Mouse (Mus musculus): ENCODE data around the gene Dbndd2. TPM values are rescaled to one million over a fixed set of nuclear protein-coding genes. Genes with fewer than 3 reads are reported as not detected.

Dbndd2 gene
- total RNA-seq, 1 experiment = 4.2 TPM

- in situ Hi-C loops (cut with MboI; ENCODE audit: low sequenced_read_pairs in 2 of 2, unreplicated experiment in 2 of 2) = no loop called here
- TF ChIP-seq MAFK (IDR thresholded peaks at IDR 0.05; ENCODE audit: insufficient read depth, low read depth, low read length) (no peak), ZC3H11A (IDR thresholded peaks at IDR 0.05; ENCODE audit: borderline replicate concordance, low read depth, low read length) (no peak), HCFC1 (IDR thresholded peaks at IDR 0.05; ENCODE audit: borderline replicate concordance, insufficient read depth, low read length) (no peak), ZNF384 (IDR thresholded peaks at IDR 0.05; ENCODE audit: low read depth, low read length) (no peak), CHD2 (IDR thresholded peaks at IDR 0.05; ENCODE audit: low read depth, low read length) (no peak)
- Histone ChIP-seq H3K4me1 (ENCODE audit: control insufficient read depth in 2 of 2, insufficient read depth in 2 of 2, low read length in 2 of 2, poor library complexity in 1 of 2) (peaks cover 0 to 8% of the 10 kb centered on the region in 2 experiments; a peak in 1 of 4 replicates), H3K4me3 (ENCODE audit: insufficient read depth in 1 of 2, low read depth in 1 of 2, low read length in 2 of 2, poor library complexity in 1 of 2, severe bottlenecking in 1 of 2) (peak overlapping the region; percentile 72 to 76), H3K27ac (ENCODE audit: insufficient read depth, low read depth, low read length, poor library complexity, severe bottlenecking) (no peak overlapping the region), H3K9ac (ENCODE audit: insufficient read depth, low read depth, low read length, poor library complexity, severe bottlenecking) (peak overlapping the region; percentile 51), H3K36me3 (ENCODE audit: control insufficient read depth, insufficient read depth, low read length, poor library complexity, severe bottlenecking) (peaks cover 2% of the 10 kb centered on the region; the same call in 1 of the 2 replicates), H3K9me3 (ENCODE audit: control insufficient read depth, insufficient read depth, low read depth, low read length) (no peaks in the 10 kb centered on the region)
- DNase-seq (ENCODE audit: low read depth, low spot score) = no peak
Observed at GRCm38 (mm10) chr2:164486258-164487114, 580 bp downstream of the Dbndd2 start.

- H3K27ac ChIP-seq (ENCODE audit: insufficient read depth, low read depth, low read length, poor library complexity, severe bottlenecking) = no peak overlapping the region
- H3K4me3 ChIP-seq (ENCODE audit: insufficient read depth in 1 of 2, low read depth in 1 of 2, low read length in 2 of 2, poor library complexity in 1 of 2, severe bottlenecking in 1 of 2) = peak overlapping the region; percentile 72 to 76
- H3K36me3 ChIP-seq (ENCODE audit: control insufficient read depth, insufficient read depth, low read length, poor library complexity, severe bottlenecking) = peaks cover 2% of the 10 kb centered on the region; the same call in 1 of the 2 replicates
- H3K4me1 ChIP-seq (ENCODE audit: control insufficient read depth in 2 of 2, insufficient read depth in 2 of 2, low read length in 2 of 2, poor library complexity in 1 of 2) = peaks cover 0 to 8% of the 10 kb centered on the region in 2 experiments; a peak in 1 of 4 replicates
- no peak for DNase-seq (ENCODE audit: low read depth, low spot score)
- no peak for TF ChIP-seq ZNF384 (IDR thresholded peaks at IDR 0.05; ENCODE audit: low read depth, low read length)
- TF ChIP-seq ZC3H11A (IDR thresholded peaks at IDR 0.05; ENCODE audit: borderline replicate concordance, low read depth, low read length) = no peak
- TF ChIP-seq CHD2 (IDR thresholded peaks at IDR 0.05; ENCODE audit: low read depth, low read length) = no peak
- TF ChIP-seq MAFK (IDR thresholded peaks at IDR 0.05; ENCODE audit: insufficient read depth, low read depth, low read length) = no peak
- TF ChIP-seq HCFC1 (IDR thresholded peaks at IDR 0.05; ENCODE audit: borderline replicate concordance, insufficient read depth, low read length) = no peak
- H3K9ac ChIP-seq (ENCODE audit: insufficient read depth, low read depth, low read length, poor library complexity, severe bottlenecking) = no peak overlapping the region
- in situ Hi-C loops (cut with MboI; ENCODE audit: low sequenced_read_pairs in 2 of 2, unreplicated experiment in 2 of 2) = no loop called here
- no peaks in the 10 kb centered on the region for H3K9me3 ChIP-seq (ENCODE audit: control insufficient read depth, insufficient read depth, low read depth, low read length)
Observed at GRCm38 (mm10) chr2:164487115-164487527, 1.2 kb downstream of the Dbndd2 start.

GRCm38 (mm10) chr2:164487812-164488211 is 1.9 kb downstream of the Dbndd2 start:
- Histone ChIP-seq H3K27ac (ENCODE audit: insufficient read depth, low read depth, low read length, poor library complexity, severe bottlenecking) (no peak overlapping the region), H3K9ac (ENCODE audit: insufficient read depth, low read depth, low read length, poor library complexity, severe bottlenecking) (no peak overlapping the region), H3K36me3 (ENCODE audit: control insufficient read depth, insufficient read depth, low read length, poor library complexity, severe bottlenecking) (peaks cover 2% of the 10 kb centered on the region; the same call in 1 of the 2 replicates), H3K4me1 (ENCODE audit: control insufficient read depth in 2 of 2, insufficient read depth in 2 of 2, low read length in 2 of 2, poor library complexity in 1 of 2) (peaks cover 0 to 8% of the 10 kb centered on the region in 2 experiments; a peak in 1 of 4 replicates), H3K4me3 (ENCODE audit: insufficient read depth in 1 of 2, low read depth in 1 of 2, low read length in 2 of 2, poor library complexity in 1 of 2, severe bottlenecking in 1 of 2) (no peak overlapping the region), H3K9me3 (ENCODE audit: control insufficient read depth, insufficient read depth, low read depth, low read length) (no peaks in the 10 kb centered on the region)
- DNase-seq (ENCODE audit: low read depth, low spot score) = no peak
- in situ Hi-C loops (cut with MboI; ENCODE audit: low sequenced_read_pairs in 2 of 2, unreplicated experiment in 2 of 2) = no loop called here
- TF ChIP-seq MAFK (IDR thresholded peaks at IDR 0.05; ENCODE audit: insufficient read depth, low read depth, low read length) (no peak), ZC3H11A (IDR thresholded peaks at IDR 0.05; ENCODE audit: borderline replicate concordance, low read depth, low read length) (no peak), CHD2 (IDR thresholded peaks at IDR 0.05; ENCODE audit: low read depth, low read length) (no peak), ZNF384 (IDR thresholded peaks at IDR 0.05; ENCODE audit: low read depth, low read length) (no peak), HCFC1 (IDR thresholded peaks at IDR 0.05; ENCODE audit: borderline replicate concordance, insufficient read depth, low read length) (no peak)

GRCm38 (mm10) chr2:164494126-164494525 is 8.2 kb downstream of the Dbndd2 start:
- no peak for TF ChIP-seq MAFK (IDR thresholded peaks at IDR 0.05; ENCODE audit: insufficient read depth, low read depth, low read length)
- Histone ChIP-seq H3K27ac (ENCODE audit: insufficient read depth, low read depth, low read length, poor library complexity, severe bottlenecking) (no peak overlapping the region), H3K9me3 (ENCODE audit: control insufficient read depth, insufficient read depth, low read depth, low read length) (no peaks in the 10 kb centered on the region), H3K4me3 (ENCODE audit: insufficient read depth in 1 of 2, low read depth in 1 of 2, low read length in 2 of 2, poor library complexity in 1 of 2, severe bottlenecking in 1 of 2) (no peak overlapping the region), H3K9ac (ENCODE audit: insufficient read depth, low read depth, low read length, poor library complexity, severe bottlenecking) (no peak overlapping the region), H3K36me3 (ENCODE audit: control insufficient read depth, insufficient read depth, low read length, poor library complexity, severe bottlenecking) (peaks cover 2% of the 10 kb centered on the region; the same call in 1 of the 2 replicates), H3K4me1 (ENCODE audit: control insufficient read depth in 2 of 2, insufficient read depth in 2 of 2, low read length in 2 of 2, poor library complexity in 1 of 2) (peaks cover 0 to 2% of the 10 kb centered on the region in 2 experiments; a peak in 1 of 4 replicates)
- in situ Hi-C loops (cut with MboI; ENCODE audit: low sequenced_read_pairs in 2 of 2, unreplicated experiment in 2 of 2) = no loop called here
- no peak for DNase-seq (ENCODE audit: low read depth, low spot score)
